Mouse (Mus musculus) layer of hippocampus, postnatal 25 days (tissue): Measurements from ENCODE around the gene Clrn3. TPM values are rescaled to one million over a fixed set of nuclear protein-coding genes. Genes with fewer than 3 reads are reported as not detected.

Experiments used
- DNase-seq, 2 experiments: peaks; one replicate each; pipeline ENCODE4 v3.0.0; 2022; ENCODE audit warnings: mixed read lengths in 2 of 2, low spot score in 1 of 2; ENCODE audit errors: extremely low spot score in 1 of 2
- total RNA-seq, 2 experiments: library from RNA; stranded (reverse); gene quantifications; 2 replicates each; pipeline ENCODE4 v1.2.3; 2021

Gene Clrn3
- total RNA-seq, 2 experiments from 2014 or later: not detected

DNA sequence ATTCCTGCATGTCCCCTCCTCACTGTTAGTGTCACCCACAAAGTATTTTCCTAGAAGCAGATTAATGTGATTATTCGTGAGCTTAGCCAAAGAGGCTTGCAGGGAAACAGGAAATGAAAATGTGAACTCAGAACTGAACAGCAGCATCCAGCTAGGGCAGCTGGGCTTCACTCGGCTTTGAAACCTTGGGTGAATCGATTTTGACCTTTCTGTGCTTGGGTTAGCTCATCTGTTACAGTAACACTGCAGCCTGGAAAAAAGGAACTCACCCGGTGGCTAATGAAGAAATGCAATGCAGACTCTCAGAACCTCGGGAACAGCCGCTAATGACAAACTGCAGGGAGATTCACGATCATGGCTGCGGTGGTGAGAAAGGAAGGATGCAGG is 38.0 kb downstream of the Clrn3 start:
- no peak for DNase-seq

DNA sequence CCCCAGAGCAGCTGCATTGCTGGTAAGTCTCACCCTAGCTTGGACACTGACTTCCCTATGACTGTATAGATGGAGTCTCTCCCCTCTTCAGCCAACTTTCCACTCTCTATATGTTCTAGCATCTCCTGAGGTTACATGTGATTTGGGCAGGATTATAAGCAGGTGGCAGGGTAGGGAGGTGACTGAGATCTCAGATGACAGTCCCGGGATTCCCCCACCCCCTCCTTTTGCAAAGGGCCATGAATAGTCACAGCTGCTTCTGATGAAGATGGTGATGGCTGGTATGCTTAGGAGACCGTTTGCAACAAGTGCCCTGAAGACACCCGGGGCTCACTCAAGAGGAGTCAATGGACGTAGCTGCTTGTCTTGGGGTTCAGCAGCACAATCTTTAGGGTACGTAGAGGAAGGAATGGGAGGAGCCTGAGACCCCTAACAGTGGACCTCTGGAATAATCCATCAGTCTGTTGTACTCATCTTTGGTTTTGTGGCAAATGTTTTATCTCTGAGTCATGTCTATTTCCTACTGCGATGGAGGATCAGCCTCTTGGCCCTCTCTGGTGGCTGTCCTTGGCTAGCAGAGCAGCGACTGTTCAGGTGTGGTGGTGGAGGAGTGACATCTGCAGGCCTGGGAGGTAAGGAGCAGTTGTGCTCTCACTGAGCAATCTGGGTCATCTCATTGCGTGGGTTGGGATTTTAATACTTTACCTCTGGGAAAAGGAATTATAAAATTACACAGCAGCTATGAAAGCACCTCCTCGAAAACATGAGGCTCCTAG is 38.5 kb downstream of the Clrn3 start:
- no peak for DNase-seq

- DNase-seq: peak in 1 of 2 experiments; percentile 37
Observed at GRCm38 (mm10) chr7:135488214-135488810, 40.1 kb downstream of the Clrn3 start.

GRCm38 (mm10) chr7:135487423-135487822 is 41.0 kb downstream of the Clrn3 start:
- peak; percentile 72 to 92 for DNase-seq

GRCm38 (mm10) chr7:135486645-135487382 is 41.6 kb downstream of the Clrn3 start:
- DNase-seq: no peak

GRCm38 (mm10) chr7:135485796-135486410 is 42.6 kb downstream of the Clrn3 start:
- DNase-seq: peak; percentile 45 to 65

DNA sequence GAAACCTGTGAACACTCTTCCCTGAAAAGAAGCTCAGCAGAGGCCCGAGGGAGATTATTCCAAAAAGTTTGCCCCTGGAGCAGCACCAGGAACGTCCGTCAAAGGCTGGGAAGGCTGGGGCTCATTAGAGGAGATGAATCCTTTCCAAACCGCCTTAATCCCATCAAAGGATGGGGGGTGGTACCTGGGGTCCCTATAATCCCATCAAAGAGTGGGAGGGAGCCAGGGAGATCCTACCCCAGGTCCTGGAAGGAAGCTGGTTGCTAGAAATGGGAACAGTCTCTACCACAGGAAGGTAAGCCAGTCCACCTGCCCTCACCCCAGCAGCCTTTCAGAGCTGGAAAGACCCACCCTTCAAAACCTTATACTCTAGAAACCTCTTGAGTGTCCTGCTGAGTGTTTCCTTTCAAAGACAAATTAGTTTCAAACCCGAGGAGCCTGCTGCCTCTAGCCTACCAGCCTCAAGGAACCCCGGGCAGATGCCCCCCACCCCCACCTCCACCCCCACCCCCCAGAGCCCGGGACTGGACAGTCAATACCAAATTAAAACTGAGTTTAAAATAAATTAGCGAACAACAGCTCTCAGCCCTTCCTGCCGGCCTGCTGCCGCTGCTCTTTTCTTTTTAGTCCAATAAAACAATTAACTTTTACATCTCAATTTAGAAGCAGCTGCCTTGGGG is 43.2 kb downstream of the Clrn3 start:
- DNase-seq: no peak

DNA sequence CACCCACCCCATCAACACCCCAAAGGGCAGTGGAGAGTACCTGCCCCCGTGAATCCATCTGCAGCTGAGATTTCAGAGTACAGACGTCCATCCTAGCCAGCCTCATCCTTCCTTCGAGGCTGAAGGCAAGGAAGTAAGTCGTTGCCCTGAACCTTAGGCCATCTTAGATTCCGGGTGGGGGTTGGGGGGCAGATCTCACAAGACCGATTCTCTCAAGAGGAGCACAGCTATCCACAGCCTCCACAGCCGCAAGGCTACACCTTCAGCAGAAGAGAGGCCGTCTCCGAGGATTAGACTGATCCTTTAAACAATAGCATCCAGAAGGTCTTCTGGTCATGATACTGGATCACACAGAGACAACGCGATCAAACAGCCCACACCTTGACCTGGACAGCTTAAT is 44.1 kb downstream of the Clrn3 start:
- no peak for DNase-seq

DNA sequence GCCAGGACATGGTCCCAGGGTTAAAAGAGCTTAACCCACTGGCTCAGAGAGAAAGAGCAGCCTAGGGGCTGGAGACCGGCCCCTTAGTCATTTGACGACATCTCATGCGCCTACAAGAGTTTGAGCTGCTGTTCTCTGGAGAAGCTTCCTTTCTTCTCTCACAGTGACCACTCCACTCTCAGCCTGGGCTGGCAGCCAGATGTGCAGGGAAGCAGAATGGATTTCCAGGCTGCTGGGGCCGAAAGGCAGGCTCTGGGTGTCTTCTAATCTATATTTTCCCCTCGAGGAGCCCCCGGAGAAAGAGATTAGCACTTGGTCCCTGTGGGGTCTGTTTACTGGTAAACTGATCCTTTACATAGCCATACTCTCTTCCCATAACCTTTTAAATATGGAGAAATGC is 44.7 kb downstream of the Clrn3 start:
- no peak for DNase-seq

DNA sequence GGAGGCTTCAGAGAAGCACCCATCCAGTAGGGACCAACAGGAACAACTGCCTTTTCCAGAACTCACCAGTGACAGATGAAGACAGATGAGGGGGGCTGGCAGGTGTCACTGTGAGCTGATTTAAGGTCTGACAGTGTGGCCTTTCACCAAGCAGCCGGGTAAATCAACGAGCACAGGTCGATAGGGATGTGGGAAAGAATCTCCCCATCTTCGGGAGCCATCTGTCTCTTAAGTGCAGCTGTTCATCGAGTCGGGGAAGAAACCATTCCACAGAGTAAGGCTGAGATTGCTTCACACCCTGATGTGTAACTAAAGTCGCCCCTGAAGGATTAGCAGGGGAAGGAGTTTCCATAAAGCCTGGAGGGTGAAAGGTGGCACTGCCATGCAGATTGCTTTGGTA is 47.3 kb downstream of the Clrn3 start:
- no peak for DNase-seq

DNA sequence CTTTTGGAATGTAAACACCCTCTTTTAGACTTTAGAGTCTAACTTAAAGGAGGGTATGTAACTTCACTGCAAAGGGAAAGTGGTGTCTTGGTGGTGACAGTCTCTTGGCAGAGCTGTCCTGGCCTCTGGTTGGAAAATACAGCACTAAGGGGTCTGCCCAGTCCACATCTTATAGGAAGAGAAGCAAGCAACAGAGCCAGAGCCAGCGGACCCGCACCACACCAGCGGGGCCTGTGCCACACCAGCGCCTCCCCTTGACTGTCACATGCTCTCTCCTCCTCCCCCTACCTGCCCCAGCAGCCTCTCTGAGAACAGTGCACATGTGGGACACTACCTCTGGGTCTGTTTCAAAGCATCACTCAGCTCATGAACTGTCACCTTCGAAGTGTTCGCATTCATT is 48.5 kb downstream of the Clrn3 start:
- DNase-seq: no peak

DNA sequence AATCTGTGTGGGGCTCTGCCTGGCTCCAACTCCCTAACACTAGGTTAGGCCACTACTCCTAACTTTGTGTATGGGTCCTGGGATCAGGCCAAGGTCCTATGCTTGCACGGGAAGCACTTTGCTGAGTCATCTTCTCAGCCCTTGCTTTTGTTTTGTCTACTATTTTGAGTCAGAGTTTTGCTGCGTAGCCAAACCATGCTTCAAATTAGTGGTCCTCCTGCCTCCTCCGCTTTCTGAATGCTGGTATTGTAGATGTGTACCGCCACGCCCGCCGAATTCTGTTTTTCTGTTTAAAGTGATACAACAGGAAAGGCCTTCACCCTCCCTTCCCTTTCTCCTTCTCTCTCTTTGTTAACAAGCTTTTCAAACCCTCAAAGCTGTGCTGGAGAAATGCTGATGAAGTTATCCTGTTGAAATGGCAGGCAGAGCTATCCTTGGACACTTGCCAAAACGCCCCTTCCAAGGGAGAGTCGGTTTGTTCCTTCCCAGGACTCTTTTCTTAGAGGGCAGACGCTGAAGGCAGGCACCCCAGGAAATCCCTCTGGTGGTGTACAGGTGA is 49.1 kb downstream of the Clrn3 start:
- no peak for DNase-seq

GRCm38 (mm10) chr7:135477256-135477655 is 51.2 kb downstream of the Clrn3 start:
- DNase-seq: no peak

DNA sequence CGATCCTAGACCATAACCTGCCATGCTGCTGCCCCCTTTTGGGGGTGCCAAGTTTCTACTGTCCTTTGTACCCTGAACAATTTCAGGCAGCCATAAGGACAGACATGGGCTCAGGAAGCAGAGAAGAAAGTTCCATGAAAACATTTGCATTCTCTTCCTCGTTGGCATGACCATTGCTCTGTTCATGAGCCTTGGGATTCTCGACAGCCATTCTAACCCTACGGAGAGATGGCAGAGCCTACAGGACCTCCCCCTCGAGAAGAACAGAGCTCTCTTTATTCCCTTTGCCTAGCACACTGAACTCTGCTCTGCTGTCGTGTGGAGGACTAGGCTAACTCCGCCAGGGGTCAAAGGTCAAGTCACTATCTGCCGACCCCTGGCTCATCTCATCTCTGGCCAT is 52.5 kb downstream of the Clrn3 start:
- DNase-seq: no peak

GRCm38 (mm10) chr7:135470319-135470718 is 58.1 kb downstream of the Clrn3 start:
- no peak for DNase-seq

- DNase-seq: no peak
Observed at GRCm38 (mm10) chr7:135468631-135469030, 59.8 kb downstream of the Clrn3 start.

DNA sequence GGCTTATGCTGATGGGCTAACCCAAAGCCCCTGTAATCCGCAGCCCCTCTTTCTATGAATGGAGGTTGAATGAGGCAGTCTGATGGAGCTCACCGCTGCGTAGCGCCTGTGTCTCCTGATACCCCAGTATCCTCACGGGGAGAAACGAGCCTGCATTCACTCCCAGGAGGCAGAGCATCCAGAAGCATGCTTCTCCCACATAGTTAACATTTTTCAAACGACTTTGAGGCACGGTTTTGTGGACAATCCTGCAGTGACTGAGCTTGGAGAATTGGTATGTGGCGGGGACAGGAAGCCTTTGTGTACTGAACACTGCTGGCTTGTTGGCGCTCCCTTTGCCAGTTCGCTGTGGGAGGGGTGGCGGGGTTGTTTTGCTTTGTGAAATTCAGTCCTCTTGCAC is 63.2 kb downstream of the Clrn3 start:
- DNase-seq: peak in 1 of 2 experiments; percentile 18

GRCm38 (mm10) chr7:135464689-135465259 is 63.7 kb downstream of the Clrn3 start:
- DNase-seq: peak; percentile 54 to 87
